Mouse (Mus musculus): ENCODE data around the gene Rad23a. TPM values are rescaled to one million over a fixed set of nuclear protein-coding genes. Genes with fewer than 3 reads are reported as not detected.

The Rad23a gene
- 63.7 and 66.0 TPM in 2 replicates for polyA plus RNA-seq (2012; rRNA removed)

- peak; percentile 99 for DNase-seq (ENCODE audit: low read depth)
- TF ChIP-seq POLR2A (IDR thresholded peaks at IDR 0.05; ENCODE audit: borderline replicate concordance, extremely low read depth, insufficient read depth, insufficient read length, poor library complexity, severe bottlenecking) = peak; percentile 87
- no peak for TF ChIP-seq CTCF (IDR thresholded peaks at IDR 0.05; ENCODE audit: borderline replicate concordance, extremely low read depth, insufficient read depth, insufficient read length)
These were observed at the start of gene Rad23a for GRCm38 (mm10) chr8:84840248-84840999. Rad23a (minus strand) TSS chr8:84840665.

GRCm38 (mm10) chr8:84889141-84889540 lies 48.7 kb upstream of the Rad23a start:
- no peak for TF ChIP-seq CTCF (IDR thresholded peaks at IDR 0.05; ENCODE audit: borderline replicate concordance, extremely low read depth, insufficient read depth, insufficient read length)
- no peak for TF ChIP-seq POLR2A (IDR thresholded peaks at IDR 0.05; ENCODE audit: borderline replicate concordance, extremely low read depth, insufficient read depth, insufficient read length, poor library complexity, severe bottlenecking)
- no peak for DNase-seq (ENCODE audit: low read depth)

GRCm38 (mm10) chr8:84888280-84888679 lies 47.8 kb upstream of the Rad23a start:
- no peak for TF ChIP-seq POLR2A (IDR thresholded peaks at IDR 0.05; ENCODE audit: borderline replicate concordance, extremely low read depth, insufficient read depth, insufficient read length, poor library complexity, severe bottlenecking)
- no peak for TF ChIP-seq CTCF (IDR thresholded peaks at IDR 0.05; ENCODE audit: borderline replicate concordance, extremely low read depth, insufficient read depth, insufficient read length)
- no peak for DNase-seq (ENCODE audit: low read depth)

- TF ChIP-seq CTCF (IDR thresholded peaks at IDR 0.05; ENCODE audit: borderline replicate concordance, extremely low read depth, insufficient read depth, insufficient read length) (no peak), POLR2A (IDR thresholded peaks at IDR 0.05; ENCODE audit: borderline replicate concordance, extremely low read depth, insufficient read depth, insufficient read length, poor library complexity, severe bottlenecking) (no peak)
- DNase-seq (ENCODE audit: low read depth) = no peak
These were observed 44.3 kb upstream of the Rad23a start for GRCm38 (mm10) chr8:84884728-84885127.

GRCm38 (mm10) chr8:84878915-84879314 lies 38.5 kb upstream of the Rad23a start:
- DNase-seq (ENCODE audit: low read depth) = no peak

GRCm38 (mm10) chr8:84877297-84878035 lies 37.0 kb upstream of the Rad23a start:
- TF ChIP-seq CTCF (IDR thresholded peaks at IDR 0.05; ENCODE audit: borderline replicate concordance, extremely low read depth, insufficient read depth, insufficient read length) (no peak), POLR2A (IDR thresholded peaks at IDR 0.05; ENCODE audit: borderline replicate concordance, extremely low read depth, insufficient read depth, insufficient read length, poor library complexity, severe bottlenecking) (no peak)
- peak; percentile 81 for DNase-seq (ENCODE audit: low read depth)

More at GRCm38 (mm10) chr8:84878915-84879314, 38.5 kb upstream of the Rad23a start:
- TF ChIP-seq POLR2A (IDR thresholded peaks at IDR 0.05; ENCODE audit: borderline replicate concordance, extremely low read depth, insufficient read depth, insufficient read length, poor library complexity, severe bottlenecking) (no peak), CTCF (IDR thresholded peaks at IDR 0.05; ENCODE audit: borderline replicate concordance, extremely low read depth, insufficient read depth, insufficient read length) (no peak)

GRCm38 (mm10) chr8:84874339-84874738 lies 33.9 kb upstream of the Rad23a start:
- DNase-seq (ENCODE audit: low read depth) = no peak
- TF ChIP-seq CTCF (IDR thresholded peaks at IDR 0.05; ENCODE audit: borderline replicate concordance, extremely low read depth, insufficient read depth, insufficient read length) = no peak
- no peak for TF ChIP-seq POLR2A (IDR thresholded peaks at IDR 0.05; ENCODE audit: borderline replicate concordance, extremely low read depth, insufficient read depth, insufficient read length, poor library complexity, severe bottlenecking)

GRCm38 (mm10) chr8:84873016-84873415 lies 32.6 kb upstream of the Rad23a start:
- no peak for DNase-seq (ENCODE audit: low read depth)
- no peak for TF ChIP-seq POLR2A (IDR thresholded peaks at IDR 0.05; ENCODE audit: borderline replicate concordance, extremely low read depth, insufficient read depth, insufficient read length, poor library complexity, severe bottlenecking)

GRCm38 (mm10) chr8:84872309-84872965 lies 32.0 kb upstream of the Rad23a start:
- peak; percentile 21 for DNase-seq (ENCODE audit: low read depth)
- TF ChIP-seq POLR2A (IDR thresholded peaks at IDR 0.05; ENCODE audit: borderline replicate concordance, extremely low read depth, insufficient read depth, insufficient read length, poor library complexity, severe bottlenecking) (no peak), CTCF (IDR thresholded peaks at IDR 0.05; ENCODE audit: borderline replicate concordance, extremely low read depth, insufficient read depth, insufficient read length) (no peak)

GRCm38 (mm10) chr8:84871376-84872308 lies 31.2 kb upstream of the Rad23a start, which contains the start of gene Syce2:
Syce2 (plus strand) TSS chr8:84872111.
- peak; percentile 75 for DNase-seq (ENCODE audit: low read depth)
- TF ChIP-seq POLR2A (IDR thresholded peaks at IDR 0.05; ENCODE audit: borderline replicate concordance, extremely low read depth, insufficient read depth, insufficient read length, poor library complexity, severe bottlenecking) (no peak), CTCF (IDR thresholded peaks at IDR 0.05; ENCODE audit: borderline replicate concordance, extremely low read depth, insufficient read depth, insufficient read length) (peak; percentile 11; the same call in 1 of the 2 replicates)
